Comparison of ENCODE assay signal across 7 mouse cellular contexts in the genomic region with DNA sequence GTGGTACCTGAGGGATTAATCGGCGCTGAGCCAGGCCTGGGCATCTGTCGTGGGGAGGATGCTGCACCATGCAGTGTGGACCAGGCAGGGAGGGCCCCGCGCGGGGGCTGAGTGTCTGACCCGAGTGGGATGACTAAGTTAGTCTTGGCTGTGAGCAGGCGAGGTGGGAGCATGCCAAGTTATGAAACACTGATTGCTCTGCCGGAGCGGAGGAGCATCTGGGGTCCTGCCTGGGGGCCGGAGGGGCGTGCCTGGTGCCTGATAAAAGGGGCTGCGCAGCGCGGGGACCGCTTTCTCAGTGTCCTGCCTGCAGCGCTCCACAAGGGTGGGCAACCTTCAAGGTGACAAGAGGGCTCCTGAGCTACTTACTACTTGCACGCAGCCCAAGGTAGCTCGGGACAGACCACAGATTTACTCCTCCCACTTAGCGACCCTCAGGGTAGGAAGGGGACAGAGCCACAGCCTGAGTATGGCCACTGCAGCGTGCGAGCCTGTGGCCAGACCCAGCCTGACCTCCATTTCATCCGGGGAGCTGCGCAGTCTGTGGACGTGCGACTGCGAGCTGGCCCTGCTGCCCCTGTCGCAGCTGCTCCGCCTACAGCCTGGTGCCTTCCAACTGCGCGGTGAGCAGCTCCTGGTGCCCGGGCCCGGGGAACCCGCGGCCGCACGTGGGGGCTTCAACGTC. TPM values are rescaled to one million over a fixed set of nuclear protein-coding genes. Genes with fewer than 3 reads are reported as not detected.
DNase-seq lines count a peak whose midpoint lies in the region; ATAC-seq and TF ChIP-seq lines count a peak whose summit lies in the region.

Medag (plus strand) TSS at position 241 of the 685 bp plus-strand sequence.

- peak within 1 kb of the TSS; percentile 76 for H3K4me2 ChIP-seq in embryonic facial prominence, embryonic 14.5 days (ENCODE audit: low read depth, low read length)

- 5% methylated on average over 34 of the region's 38 CpGs for WGBS in embryonic facial prominence, embryonic 14.5 days
- WGBS in liver, adult 2 months: 6% methylated on average over 38 of the region's 38 CpGs

- peak; percentile 77 for DNase-seq in brain, embryonic 14.5 days (ENCODE audit: low read depth)
- DNase-seq in embryonic facial prominence, embryonic 14.5 days (ENCODE audit: low spot score): peak; percentile 85
- peak; percentile 89 to 91 for DNase-seq in heart, adult 9 months (ENCODE audit: low spot score in 2 of 2)
- peak; percentile 11 for DNase-seq in kidney, adult 9 months
- DNase-seq in liver, adult 2 months (ENCODE audit: extremely low read depth, low read depth, low spot score): no peak
- DNase-seq in neural tube, embryonic 10.5 days (ENCODE audit: extremely low spot score, low spot score): peak; percentile 56
- peak; percentile 48 to 88 for DNase-seq in urinary bladder, adult 18-20 months (ENCODE audit: low spot score in 2 of 2)

- no peaks in the 10 kb centered on the region for H3K36me3 ChIP-seq in embryonic facial prominence, embryonic 14.5 days (ENCODE audit: control insufficient read depth, insufficient read depth, low read length)
- H3K36me3 ChIP-seq in liver, adult 2 months (ENCODE audit: control insufficient read depth, insufficient read depth, low read length): no peaks in the 10 kb centered on the region

- no peaks in the 10 kb centered on the region for H3K79me2 ChIP-seq in liver, adult 2 months (ENCODE audit: control insufficient read depth, insufficient read depth, low read length)

- H3K27ac ChIP-seq in embryonic facial prominence, embryonic 14.5 days (replicated peaks; ENCODE audit: low read depth, low read length): no peak within 1 kb of the TSS
- H3K27ac ChIP-seq in liver, adult 2 months (replicated peaks; ENCODE audit: insufficient read depth, low read depth, low read length): no peak within 1 kb of the TSS

- H3K27me3 ChIP-seq in embryonic facial prominence, embryonic 14.5 days (replicated peaks; ENCODE audit: control insufficient read depth, insufficient read depth, low read length): peaks cover 6% of the 10 kb centered on the region; the same call in 1 of the 2 replicates
- peaks cover 2% of the 10 kb centered on the region; the same call in 1 of the 2 replicates for H3K27me3 ChIP-seq in liver, adult 2 months (ENCODE audit: control insufficient read depth, insufficient read depth, low read length)

- no peak for TF ChIP-seq CTCF in brain, embryonic 14.5 days (IDR thresholded peaks at IDR 0.05; ENCODE audit: borderline replicate concordance, extremely low read depth, insufficient read depth, insufficient read length)
- TF ChIP-seq CTCF in liver, adult 2 months (IDR thresholded peaks at IDR 0.05; ENCODE audit: low read depth, low read length): no peak

- no peaks in the 10 kb centered on the region for H3K9me3 ChIP-seq in embryonic facial prominence, embryonic 14.5 days (ENCODE audit: control insufficient read depth, low read length)

- H3K9ac ChIP-seq in embryonic facial prominence, embryonic 14.5 days (ENCODE audit: low read depth, low read length): peak within 1 kb of the TSS; percentile 58
- H3K9ac ChIP-seq in liver, adult 2 months (ENCODE audit: low read depth, low read length): no peak within 1 kb of the TSS; the same call in 1 of the 2 replicates

- peak; percentile 77 for ATAC-seq in embryonic facial prominence, embryonic 14.5 days (ENCODE audit: low read depth)

- TF ChIP-seq POLR2A in brain, embryonic 14.5 days (IDR thresholded peaks at IDR 0.05; ENCODE audit: borderline replicate concordance, extremely low read depth, insufficient read depth, insufficient read length, poor library complexity, severe bottlenecking): no peak
- no peak for TF ChIP-seq POLR2A in liver, adult 2 months (IDR thresholded peaks at IDR 0.05; ENCODE audit: extremely low read depth, insufficient read depth, low read length)

- H3K4me3 ChIP-seq in embryonic facial prominence, embryonic 14.5 days (ENCODE audit: low read depth, low read length): peak within 1 kb of the TSS; percentile 42
- H3K4me3 ChIP-seq in liver, adult 2 months (ENCODE audit: insufficient read depth, low read depth, low read length): peak within 1 kb of the TSS; percentile 52

- peaks cover 14% of the 10 kb centered on the region for H3K4me1 ChIP-seq in embryonic facial prominence, embryonic 14.5 days (ENCODE audit: control insufficient read depth, insufficient read depth, low read length)
- no peaks in the 10 kb centered on the region for H3K4me1 ChIP-seq in liver, adult 2 months (ENCODE audit: control insufficient read depth, insufficient read depth, low read length)

RNA-seq across cellular contexts. Expression of gene Medag, which starts in this region (rescaled TPM):
- 2.0 and 3.5 TPM in 2 replicates for polyA plus RNA-seq in brain, embryonic 14.5 days (2012; rRNA removed)
- polyA plus RNA-seq in embryonic facial prominence, embryonic 14.5 days (2014; fragmentation: Nextera tagmentation; extraction: Ambion mirVana): 3.1 and 3.3 TPM in 2 replicates
- total RNA-seq in liver, adult 2 months (2014; rRNA removed): 0.18 and 0.20 TPM in 2 replicates
- polyA plus RNA-seq in liver, adult 2 months (2012; rRNA removed): 0.09 and 0.21 TPM in 2 replicates
